Mouse (Mus musculus): Measurements from ENCODE around the gene Meiob. TPM values are rescaled to one million over a fixed set of nuclear protein-coding genes. Genes with fewer than 3 reads are reported as not detected.

Meiob gene
- polyA plus RNA-seq, 1 experiment from 2014 or later: 0.09 TPM

- Histone ChIP-seq H3K27ac (no peak overlapping the region), H3K9me3 (no peaks in the 10 kb centered on the region), H3K4me1 (no peaks in the 10 kb centered on the region), H3K27me3 (ENCODE audit: poor library complexity, severe bottlenecking) (peaks cover 14% of the 10 kb centered on the region), H3K4me3 (no peak overlapping the region), H3K36me3 (replicated peaks) (no peaks in the 10 kb centered on the region)
- WGBS: 49% methylated on average over 4 of the region's 4 CpGs
- no peak for DNase-seq (ENCODE audit: extremely low spot score, low spot score)
Observed at GRCm38 (mm10) chr17:24841133-24841532, 37.0 kb downstream of the Meiob start.

GRCm38 (mm10) chr17:24842631-24843030 is 38.5 kb downstream of the Meiob start:
- Histone ChIP-seq H3K9me3 (no peaks in the 10 kb centered on the region), H3K36me3 (replicated peaks) (no peaks in the 10 kb centered on the region), H3K4me3 (no peak overlapping the region), H3K4me1 (no peaks in the 10 kb centered on the region), H3K27me3 (ENCODE audit: poor library complexity, severe bottlenecking) (peaks cover 14% of the 10 kb centered on the region), H3K27ac (no peak overlapping the region)
- 62% methylated on average over 2 of the region's 2 CpGs for WGBS
- no peak for DNase-seq (ENCODE audit: extremely low spot score, low spot score)

- no peaks in the 10 kb centered on the region for H3K9me3 ChIP-seq
- 53% methylated on average over 9 of the region's 9 CpGs for WGBS
- no peak overlapping the region for H3K27ac ChIP-seq
- no peaks in the 10 kb centered on the region for H3K36me3 ChIP-seq (replicated peaks)
- H3K4me3 ChIP-seq: no peak overlapping the region
- peaks cover 14% of the 10 kb centered on the region for H3K27me3 ChIP-seq (ENCODE audit: poor library complexity, severe bottlenecking)
- peaks cover 13% of the 10 kb centered on the region for H3K4me1 ChIP-seq
- no peak for DNase-seq (ENCODE audit: extremely low spot score, low spot score)
Observed at GRCm38 (mm10) chr17:24844525-24844924, 40.4 kb downstream of the Meiob start.

GRCm38 (mm10) chr17:24847386-24847785 is 43.3 kb downstream of the Meiob start:
- Histone ChIP-seq H3K36me3 (replicated peaks) (no peaks in the 10 kb centered on the region), H3K27me3 (ENCODE audit: poor library complexity, severe bottlenecking) (peaks cover 26% of the 10 kb centered on the region), H3K4me3 (no peak overlapping the region), H3K9me3 (no peaks in the 10 kb centered on the region), H3K27ac (no peak overlapping the region), H3K4me1 (peaks cover 28% of the 10 kb centered on the region)
- WGBS: 94% methylated on average over 1 of the region's 1 CpGs
- DNase-seq (ENCODE audit: extremely low spot score, low spot score): no peak

- H3K27ac ChIP-seq: no peak overlapping the region
- H3K4me1 ChIP-seq: peaks cover 28% of the 10 kb centered on the region
- H3K36me3 ChIP-seq (replicated peaks): peaks cover 5% of the 10 kb centered on the region; the same call in 1 of the 2 replicates
- H3K9me3 ChIP-seq: no peaks in the 10 kb centered on the region
- H3K4me3 ChIP-seq: peak overlapping the region; percentile 81
- no peak for DNase-seq (ENCODE audit: extremely low spot score, low spot score)
- H3K27me3 ChIP-seq (ENCODE audit: poor library complexity, severe bottlenecking): peaks cover 26% of the 10 kb centered on the region
Observed at GRCm38 (mm10) chr17:24848600-24849031, 44.5 kb downstream of the Meiob start.

- peak overlapping the region; percentile 81 for H3K4me3 ChIP-seq
- no peaks in the 10 kb centered on the region for H3K9me3 ChIP-seq
- peak overlapping the region; percentile 94 for H3K27ac ChIP-seq
- peaks cover 28% of the 10 kb centered on the region for H3K4me1 ChIP-seq
- H3K27me3 ChIP-seq (ENCODE audit: poor library complexity, severe bottlenecking): peaks cover 19% of the 10 kb centered on the region
- DNase-seq (ENCODE audit: extremely low spot score, low spot score): no peak
- peaks cover 7% of the 10 kb centered on the region; the same call in 1 of the 2 replicates for H3K36me3 ChIP-seq (replicated peaks)
- WGBS: under 1% methylated on average over 21 of the region's 21 CpGs
Observed at GRCm38 (mm10) chr17:24849733-24850064, 45.6 kb downstream of the Meiob start.

- Histone ChIP-seq H3K36me3 (replicated peaks) (peaks cover 7% of the 10 kb centered on the region; the same call in 1 of the 2 replicates), H3K9me3 (no peaks in the 10 kb centered on the region), H3K4me1 (peaks cover 28% of the 10 kb centered on the region), H3K4me3 (peak within 1 kb of the TSS; percentile 81), H3K27ac (peak within 1 kb of the TSS; percentile 94), H3K27me3 (ENCODE audit: poor library complexity, severe bottlenecking) (peaks cover 15% of the 10 kb centered on the region)
- WGBS: under 1% methylated on average over 58 of the region's 58 CpGs
- peak; percentile 99 for DNase-seq (ENCODE audit: extremely low spot score, low spot score)
Observed at GRCm38 (mm10) chr17:24850065-24850772, 46.1 kb downstream of the Meiob start, which contains the start of gene Fahd1. Gene Fahd1 (minus strand): TSS chr17:24850364.

GRCm38 (mm10) chr17:24850773-24851127 is 46.7 kb downstream of the Meiob start:
- peak overlapping the region; percentile 94 for H3K27ac ChIP-seq
- DNase-seq (ENCODE audit: extremely low spot score, low spot score): no peak
- WGBS: 2% methylated on average over 20 of the region's 20 CpGs

GRCm38 (mm10) chr17:24851381-24852125 is 47.5 kb downstream of the Meiob start:
- peak overlapping the region; percentile 81 for H3K4me3 ChIP-seq
- peaks cover 28% of the 10 kb centered on the region for H3K4me1 ChIP-seq
- 83% methylated on average over 10 of the region's 10 CpGs for WGBS

More at GRCm38 (mm10) chr17:24850773-24851127, 46.7 kb downstream of the Meiob start:
- Histone ChIP-seq H3K4me1 (peaks cover 28% of the 10 kb centered on the region), H3K9me3 (no peaks in the 10 kb centered on the region), H3K4me3 (peak overlapping the region; percentile 81), H3K36me3 (replicated peaks) (peaks cover 7% of the 10 kb centered on the region; the same call in 1 of the 2 replicates), H3K27me3 (ENCODE audit: poor library complexity, severe bottlenecking) (peaks cover 15% of the 10 kb centered on the region)

GRCm38 (mm10) chr17:24855838-24856464 is 51.9 kb downstream of the Meiob start:
- Histone ChIP-seq H3K4me3 (no peak overlapping the region), H3K27me3 (ENCODE audit: poor library complexity, severe bottlenecking) (peaks cover 10% of the 10 kb centered on the region), H3K27ac (no peak overlapping the region), H3K36me3 (replicated peaks) (peaks cover 17% of the 10 kb centered on the region), H3K9me3 (no peaks in the 10 kb centered on the region), H3K4me1 (peaks cover 8% of the 10 kb centered on the region)
- no peak for DNase-seq (ENCODE audit: extremely low spot score, low spot score)
- WGBS: 84% methylated on average over 3 of the region's 3 CpGs

More at GRCm38 (mm10) chr17:24851381-24852125, 47.5 kb downstream of the Meiob start:
- peaks cover 15% of the 10 kb centered on the region for H3K27me3 ChIP-seq (ENCODE audit: poor library complexity, severe bottlenecking)
- peaks cover 9% of the 10 kb centered on the region; the same call in 1 of the 2 replicates for H3K36me3 ChIP-seq (replicated peaks)
- H3K27ac ChIP-seq: no peak overlapping the region
- DNase-seq (ENCODE audit: extremely low spot score, low spot score): no peak
- H3K9me3 ChIP-seq: no peaks in the 10 kb centered on the region

- Histone ChIP-seq H3K27me3 (ENCODE audit: poor library complexity, severe bottlenecking) (peaks cover 4% of the 10 kb centered on the region), H3K9me3 (no peaks in the 10 kb centered on the region), H3K4me1 (peaks cover 2% of the 10 kb centered on the region; the same call in 1 of the 2 replicates), H3K4me3 (no peak overlapping the region), H3K36me3 (replicated peaks) (peaks cover 24% of the 10 kb centered on the region), H3K27ac (no peak overlapping the region)
- DNase-seq (ENCODE audit: extremely low spot score, low spot score): no peak
- 88% methylated on average over 13 of the region's 13 CpGs for WGBS
Observed at GRCm38 (mm10) chr17:24856589-24856988, 52.5 kb downstream of the Meiob start.

GRCm38 (mm10) chr17:24857831-24858470 is 53.9 kb downstream of the Meiob start:
- WGBS: 87% methylated on average over 8 of the region's 8 CpGs
- no peaks in the 10 kb centered on the region for H3K9me3 ChIP-seq
- H3K36me3 ChIP-seq (replicated peaks): peaks cover 34% of the 10 kb centered on the region
- H3K4me3 ChIP-seq: no peak overlapping the region
- H3K4me1 ChIP-seq: no peaks in the 10 kb centered on the region
- DNase-seq (ENCODE audit: extremely low spot score, low spot score): no peak
- H3K27me3 ChIP-seq (ENCODE audit: poor library complexity, severe bottlenecking): no peaks in the 10 kb centered on the region
- H3K27ac ChIP-seq: no peak overlapping the region

Measured in forebrain, embryonic 10.5 days (tissue).